Mouse (Mus musculus): ENCODE data around the gene Gcnt7.

Gene Gcnt7

DNA sequence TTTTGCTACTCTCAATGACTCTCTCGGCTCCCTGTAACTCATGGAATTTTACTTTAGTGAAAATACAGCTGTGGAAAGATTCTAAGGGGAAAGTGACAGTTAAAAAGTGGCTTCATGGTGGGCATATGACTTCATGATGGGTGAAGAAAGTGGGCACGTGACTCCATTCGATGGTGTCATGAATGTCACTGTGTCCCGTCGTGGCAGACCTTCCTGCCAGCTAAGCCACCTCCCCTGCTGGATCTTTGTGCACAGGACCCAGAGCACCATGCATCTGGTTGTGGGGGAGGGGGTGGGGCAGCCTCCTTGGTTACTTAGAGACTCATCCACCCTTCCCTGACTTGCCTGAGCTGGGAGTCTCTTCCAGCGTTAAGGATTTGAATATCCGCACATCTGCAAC lies 54.2 kb downstream of the Gcnt7 start:
- DNase-seq (ENCODE audit: low spot score in 2 of 2): no peak

DNA sequence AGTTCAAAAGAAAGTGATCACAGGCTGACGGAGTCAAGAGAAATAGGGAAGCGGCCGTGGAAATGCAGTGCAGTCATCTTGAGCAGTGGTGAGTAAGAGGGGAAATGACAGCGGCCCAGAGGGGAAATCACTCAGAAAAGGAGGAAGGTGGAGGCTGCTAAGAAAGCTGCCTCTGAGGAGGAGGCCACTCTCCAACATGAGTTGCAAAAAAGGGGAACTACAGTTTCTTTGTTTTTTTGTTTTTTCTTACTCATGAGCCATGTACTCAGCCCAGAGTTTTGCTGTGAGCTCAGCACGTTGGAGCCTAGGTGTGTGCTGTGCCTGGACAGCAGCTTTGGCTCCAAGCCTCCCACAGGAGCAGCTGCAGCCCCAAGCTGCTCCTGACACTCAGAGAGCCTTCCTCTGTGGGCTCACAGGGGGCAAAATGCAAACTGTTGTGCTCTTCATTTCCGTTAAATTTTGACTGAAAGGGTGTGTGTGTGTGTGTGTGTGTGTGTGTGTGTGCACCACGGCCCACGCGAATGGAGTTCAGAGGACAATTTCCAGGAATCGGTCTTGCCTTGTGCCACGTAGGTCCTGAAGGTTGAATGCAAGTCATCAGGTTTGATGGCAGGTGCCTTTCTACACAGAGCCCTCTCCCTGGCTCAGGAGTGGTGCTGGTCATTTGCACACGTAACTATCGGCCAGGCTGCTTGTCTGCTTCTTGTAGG lies 57.1 kb downstream of the Gcnt7 start:
- DNase-seq (ENCODE audit: low spot score in 2 of 2): no peak

Data from urinary bladder, adult 18-20 months (tissue).